Comparison of ENCODE assay signal across 16 mouse cellular contexts in the genomic region with DNA sequence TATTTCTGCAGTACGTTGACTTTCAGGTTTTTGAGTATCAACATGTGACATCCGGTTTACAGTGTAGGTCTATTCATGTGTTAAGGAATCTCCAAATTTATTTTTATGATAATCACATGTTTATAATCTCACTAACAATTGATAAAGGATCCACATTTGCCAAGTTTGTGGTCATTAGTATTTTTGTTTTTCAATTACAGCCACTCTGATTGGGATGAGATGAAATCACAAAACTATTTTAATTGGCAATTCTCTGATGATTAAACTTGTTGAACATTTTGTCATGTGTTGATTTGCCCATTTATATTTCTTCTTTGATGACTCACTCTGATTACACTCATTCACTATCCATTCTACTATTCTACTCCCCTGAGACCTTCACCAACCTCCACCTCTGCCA.
"Had no signal": no experiment of that assay in that cellular context is flagged by ENCODE, and none has a peak within 500 bp of the region (broad histone marks: within the 10 kb centered on the region; RNA-seq: fewer than 3 reads in every experiment).

No protein-coding gene starts in this region.

- DNase-seq: cerebellum, adult 9-10 months; cerebellum, adult 9-11 months; cerebellum, postnatal 10 days; cerebellum, postnatal 14 days; cerebellum, postnatal 25 days; cerebellum, postnatal 36 days; embryo, embryonic 11 days; forebrain, postnatal 0 days; gastrocnemius, adult 2 months; gastrocnemius, postnatal 10 days; gastrocnemius, postnatal 14 days; gastrocnemius, postnatal 25 days; gastrocnemius, postnatal 36 days; heart, adult 11 months; heart, adult 18-20 months; heart, adult 2 months had no signal
